Mouse (Mus musculus) kidney, postnatal 14 days (tissue): ENCODE measurements around the gene Fbxl12.
"Not testable (repeated sequence)": the region's sequence is repeated elsewhere in the genome, so short reads cannot be mapped to it uniquely, and the experiment has no call there.

Experiments used
- DNase-seq: peaks from one replicate; pipeline ENCODE4 v3.0.0; 2022; ENCODE audit warnings: mixed read lengths

Gene Fbxl12

DNA sequence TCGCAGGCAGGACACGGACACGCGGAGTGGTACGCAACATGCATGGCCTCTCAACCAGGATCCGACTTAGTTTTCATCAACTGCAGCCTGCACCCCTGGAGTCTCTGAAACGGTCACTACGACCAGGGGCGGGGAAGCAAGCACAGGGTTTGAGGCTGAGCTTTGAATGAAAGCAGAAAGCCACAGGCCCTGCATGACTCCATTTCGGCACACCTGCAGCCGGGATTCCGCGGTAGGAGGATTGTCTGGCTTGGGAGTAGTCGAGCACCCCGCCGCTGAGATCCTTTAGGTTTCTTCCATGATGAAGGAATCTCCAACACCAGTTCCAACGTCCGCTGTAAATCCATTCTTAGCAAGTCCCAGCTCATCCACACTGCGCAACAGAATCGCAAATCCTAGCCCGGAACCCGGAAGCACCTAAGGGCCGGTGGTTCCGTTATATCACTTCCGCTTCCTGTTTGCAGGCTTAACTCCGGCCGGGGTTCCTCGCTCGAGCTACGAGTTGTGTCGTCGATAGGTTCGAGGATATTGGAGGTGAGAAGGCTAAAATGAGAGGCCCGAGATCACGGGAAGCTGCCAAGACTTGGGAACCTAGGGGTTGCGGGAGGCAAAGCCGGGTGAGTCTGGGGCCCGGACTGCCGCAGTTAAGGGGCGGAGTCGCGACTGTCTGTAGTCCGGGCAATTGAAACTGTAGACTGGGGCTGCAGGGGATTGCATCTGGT, at the start of gene Fbxl12:
Gene Fbxl12 (minus strand): TSS at position 408 of the 722 bp plus-strand sequence.
- peak; percentile 83 for DNase-seq

DNA sequence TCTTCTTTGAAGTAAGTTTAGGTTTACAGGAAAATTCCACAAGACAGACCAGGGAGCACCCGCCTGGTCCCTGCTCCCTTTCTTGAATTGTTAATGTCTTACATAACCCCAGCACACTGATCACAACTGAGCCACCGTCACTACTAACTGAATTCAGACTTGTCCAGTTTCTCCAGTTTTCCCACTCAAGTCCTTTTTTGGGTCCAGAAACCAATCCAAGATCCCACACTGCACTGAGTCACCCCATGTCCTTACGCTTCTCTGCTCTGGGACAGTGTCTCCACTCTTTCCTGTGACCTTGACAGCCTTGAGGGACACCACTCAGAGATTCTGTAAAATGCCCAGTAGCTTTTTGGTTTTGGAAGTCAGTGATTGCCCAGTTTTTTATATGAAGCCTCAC, 48.3 kb upstream of the Fbxl12 start:
- no peak for DNase-seq

DNA sequence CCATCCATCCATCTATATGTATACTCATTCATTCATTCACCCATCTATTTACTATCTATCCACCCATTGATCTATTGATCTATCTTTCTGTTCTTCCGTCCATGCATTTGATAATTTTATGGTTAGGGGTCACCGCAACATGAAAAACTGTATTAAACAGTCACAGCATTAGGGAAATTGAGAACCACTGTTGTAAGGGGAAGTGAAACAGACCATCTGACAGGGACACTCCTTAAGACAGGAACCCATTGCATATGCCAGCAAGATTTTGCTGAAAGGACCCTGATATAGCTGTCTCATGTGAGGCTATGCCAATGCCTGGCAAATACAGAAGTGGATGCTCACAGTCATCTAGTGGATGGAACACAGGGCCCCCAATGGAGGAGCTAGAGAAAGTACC, 45.9 kb upstream of the Fbxl12 start:
- DNase-seq = not testable (repeated sequence)

DNA sequence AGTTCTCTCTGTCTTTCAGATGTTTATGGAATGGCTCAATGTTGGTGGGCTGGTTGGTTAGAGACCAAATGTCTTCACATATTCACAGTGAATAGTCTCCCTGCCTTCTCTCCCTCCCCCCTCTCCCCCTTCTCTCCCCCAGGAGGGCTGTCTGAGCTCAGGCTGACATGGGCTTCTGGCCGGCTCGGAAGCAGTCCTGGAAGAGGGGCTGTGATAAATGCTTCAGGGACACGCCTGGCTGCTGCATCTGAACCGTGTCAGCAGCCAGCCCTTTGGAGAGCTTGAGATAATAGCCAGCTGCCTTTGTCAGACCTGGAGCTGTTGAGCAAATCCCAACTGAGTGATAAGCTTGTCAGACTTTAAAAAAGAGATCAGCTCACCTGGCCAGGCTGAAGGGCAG, 45.3 kb upstream of the Fbxl12 start:
- DNase-seq = no peak

DNA sequence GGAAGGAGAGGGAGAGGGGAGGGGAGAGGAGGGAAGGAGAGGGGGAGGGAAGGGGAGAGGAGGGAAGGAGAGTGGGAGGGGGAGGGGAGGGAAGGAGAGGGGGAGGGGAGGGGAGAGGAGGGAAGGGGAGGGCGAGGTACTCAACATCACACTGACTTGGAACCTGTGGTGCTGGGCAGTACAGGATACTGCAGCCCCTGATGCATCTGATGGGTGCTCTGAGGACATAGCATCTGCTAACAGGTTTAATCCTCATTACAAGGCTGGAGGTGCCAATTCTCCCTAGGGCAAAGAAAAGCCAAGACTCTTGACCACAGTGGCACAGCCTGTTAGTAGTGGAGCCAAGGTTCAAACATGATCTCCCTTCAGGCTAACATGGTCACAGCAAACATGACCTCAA, 44.8 kb upstream of the Fbxl12 start:
- no peak for DNase-seq

DNA sequence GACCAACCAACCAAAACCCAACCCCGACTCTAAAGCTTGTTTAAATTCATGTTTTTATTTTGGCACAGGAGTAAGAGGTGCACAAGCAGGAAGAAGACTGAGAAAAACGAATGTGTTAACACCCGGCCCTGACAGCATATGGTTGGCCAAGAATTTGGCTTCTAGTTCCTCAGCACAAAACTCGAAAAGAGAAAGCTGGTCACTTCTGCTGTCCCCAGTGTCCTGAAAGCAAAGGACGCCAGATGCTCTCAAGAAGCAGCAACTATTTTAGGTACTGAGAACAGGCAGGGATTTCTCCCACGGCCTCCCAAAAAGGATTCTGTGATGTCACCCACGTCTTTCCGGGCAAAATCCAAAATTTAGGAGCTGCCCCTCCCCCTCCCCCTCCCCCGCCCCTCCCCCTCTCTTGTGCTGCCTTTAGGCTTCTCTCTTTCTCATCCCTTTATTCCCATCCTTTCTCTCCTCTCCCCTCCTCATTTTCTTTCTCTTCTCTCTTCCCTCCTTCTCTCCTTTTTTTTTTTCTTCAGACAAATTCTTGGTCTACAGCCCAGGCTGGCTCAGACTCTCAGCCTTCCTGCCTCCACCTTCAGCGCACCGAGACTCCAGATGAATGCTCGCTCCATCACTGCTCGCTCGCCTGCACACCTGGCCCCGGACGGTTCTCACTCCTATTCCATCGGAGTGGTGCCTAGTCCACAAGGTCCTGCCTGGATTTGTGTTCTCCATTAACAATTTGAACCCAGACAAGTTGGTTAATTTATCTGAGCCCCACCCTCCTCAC, 40.7 kb upstream of the Fbxl12 start:
- DNase-seq = no peak

DNA sequence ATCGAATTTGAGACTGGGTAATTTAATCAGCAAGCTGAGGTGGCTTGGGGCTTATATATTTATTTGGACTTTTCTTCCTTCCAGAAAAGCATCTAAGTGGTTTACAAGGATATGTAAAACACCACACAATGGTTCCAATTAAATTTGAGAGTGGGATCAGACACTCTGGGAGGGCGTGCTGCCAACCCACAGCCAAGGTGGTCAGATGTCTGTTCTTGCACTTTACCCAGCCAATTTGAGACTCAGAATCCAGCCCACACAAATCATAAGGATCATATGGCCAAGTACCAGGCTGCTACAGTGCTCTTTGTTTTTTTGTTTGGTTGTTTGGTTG, 37.8 kb upstream of the Fbxl12 start:
- DNase-seq = no peak

DNA sequence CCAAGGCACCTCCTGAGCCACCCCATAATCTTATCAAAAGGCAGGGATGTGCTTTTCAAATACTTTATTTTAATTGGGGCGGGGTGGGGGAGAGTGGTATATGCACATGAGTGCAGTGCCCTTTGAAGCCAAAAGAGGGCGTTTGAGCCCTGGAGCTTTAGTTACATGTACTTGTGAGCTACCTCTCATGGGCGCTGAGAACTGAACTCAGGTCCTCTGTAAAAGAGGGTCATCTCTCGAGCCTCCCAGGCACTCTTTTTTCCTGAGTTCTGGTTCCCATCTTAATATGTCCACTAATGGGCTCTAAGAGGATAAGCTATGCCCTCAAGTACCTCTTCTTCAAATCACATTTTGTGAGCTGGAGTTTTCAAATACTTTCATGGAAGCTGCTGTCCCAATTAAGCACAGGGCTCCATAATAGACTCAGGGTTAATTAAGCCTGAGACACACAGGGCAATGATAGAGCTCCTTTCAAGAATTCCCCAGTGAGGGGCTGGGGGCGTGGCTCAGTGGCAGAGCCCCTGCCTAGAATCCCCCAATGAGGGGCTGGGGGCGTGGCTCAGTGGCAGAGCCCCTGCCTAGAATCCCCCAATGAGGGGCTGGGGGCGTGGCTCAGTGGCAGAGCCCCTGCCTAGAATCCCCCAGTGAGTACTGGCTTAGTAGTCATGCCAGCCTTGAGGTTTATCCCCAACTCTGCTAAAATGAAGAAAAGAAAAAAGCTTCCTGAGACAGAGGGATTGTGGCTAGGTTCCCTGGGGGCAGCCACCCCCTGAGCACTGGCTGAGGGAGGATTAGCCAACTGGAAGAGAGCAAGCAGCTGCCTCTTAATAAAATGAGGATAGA, 37.2 kb upstream of the Fbxl12 start:
- no peak for DNase-seq

DNA sequence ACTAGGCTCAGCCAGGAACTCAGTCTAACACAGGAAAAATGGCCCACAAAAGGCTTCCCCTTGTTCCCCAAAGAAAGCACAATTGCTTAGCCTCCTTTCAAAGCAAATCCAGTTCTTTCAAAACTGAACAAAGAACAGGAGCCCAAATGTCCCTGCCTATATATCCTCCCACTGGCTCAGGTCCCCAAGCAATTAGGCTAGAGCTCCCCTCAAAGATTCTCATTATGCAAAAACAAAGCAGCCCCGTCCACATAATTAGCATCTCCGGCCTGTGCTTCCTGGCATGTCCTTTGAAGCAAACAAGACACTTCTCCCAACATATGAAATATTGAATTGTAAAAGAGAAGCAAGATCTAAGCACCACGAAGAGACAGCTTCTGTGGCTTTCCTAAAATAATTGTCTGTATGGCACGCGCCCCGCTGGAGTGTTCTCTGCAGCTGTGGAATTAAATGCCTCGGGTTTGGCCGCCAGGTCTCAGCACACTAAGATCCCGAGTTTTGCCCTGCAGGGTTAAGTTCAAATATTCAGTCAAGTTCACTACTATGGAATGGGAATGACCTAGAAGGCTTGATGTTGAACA, 35.9 kb upstream of the Fbxl12 start:
- DNase-seq = no peak

DNA sequence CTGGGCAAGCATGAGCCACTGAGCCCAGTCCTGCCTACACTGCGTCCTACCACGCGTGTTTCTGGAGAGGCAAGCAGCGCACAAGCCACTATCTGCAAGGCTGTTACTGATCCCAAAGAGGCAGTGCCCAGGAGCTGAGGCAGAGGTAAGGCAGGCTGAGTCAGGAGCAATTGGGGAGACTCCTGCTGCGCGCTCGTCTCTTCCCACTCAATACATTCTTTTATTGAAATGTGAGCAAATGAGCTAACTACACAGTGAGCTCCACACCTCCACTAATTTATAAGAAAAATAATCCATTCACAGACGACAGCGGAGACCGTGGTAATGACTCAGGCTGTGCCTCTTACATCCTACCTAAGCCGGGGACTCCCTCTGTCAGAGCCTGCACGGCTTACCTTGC, 33.3 kb upstream of the Fbxl12 start:
- DNase-seq = no peak

DNA sequence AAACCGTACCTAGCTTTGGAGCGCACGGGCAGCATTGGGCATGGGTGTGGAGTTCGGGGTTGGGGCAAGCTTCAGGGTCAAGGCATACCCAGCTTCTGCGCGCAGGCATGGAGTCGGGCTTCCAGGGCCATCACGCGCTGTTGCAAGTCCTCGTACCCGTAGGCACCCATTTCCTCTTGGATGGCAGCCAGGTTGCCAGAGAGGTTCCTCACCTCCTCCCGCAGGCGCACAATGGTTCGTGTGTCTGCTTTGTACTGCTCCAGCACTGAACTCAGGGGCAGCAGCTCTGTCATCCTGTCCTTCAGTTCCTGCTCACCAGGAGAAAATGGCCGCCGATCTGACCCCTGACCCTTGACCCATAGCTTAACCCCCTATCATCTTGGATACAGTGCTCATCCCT, 27.5 kb upstream of the Fbxl12 start:
- no peak for DNase-seq

DNA sequence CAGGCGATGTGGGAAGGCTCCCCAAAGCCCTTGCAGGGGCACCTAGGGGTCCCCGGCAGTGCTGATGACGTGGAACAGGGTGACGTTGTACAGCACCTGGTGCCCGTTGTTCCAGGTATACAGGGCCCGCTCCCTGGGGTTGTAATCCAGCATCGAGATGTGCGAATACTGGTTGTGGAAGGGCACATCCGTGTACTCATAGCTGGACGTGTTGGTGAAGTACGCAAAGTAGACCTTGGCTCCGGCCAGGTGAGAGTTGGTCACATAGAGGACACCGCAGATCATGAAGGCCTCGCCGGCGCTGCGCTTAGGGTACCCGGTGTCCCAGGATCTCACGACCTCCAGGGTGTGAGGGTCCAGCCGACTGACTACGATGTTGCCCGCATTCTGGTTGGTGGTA, 23.5 kb upstream of the Fbxl12 start:
- no peak for DNase-seq

DNA sequence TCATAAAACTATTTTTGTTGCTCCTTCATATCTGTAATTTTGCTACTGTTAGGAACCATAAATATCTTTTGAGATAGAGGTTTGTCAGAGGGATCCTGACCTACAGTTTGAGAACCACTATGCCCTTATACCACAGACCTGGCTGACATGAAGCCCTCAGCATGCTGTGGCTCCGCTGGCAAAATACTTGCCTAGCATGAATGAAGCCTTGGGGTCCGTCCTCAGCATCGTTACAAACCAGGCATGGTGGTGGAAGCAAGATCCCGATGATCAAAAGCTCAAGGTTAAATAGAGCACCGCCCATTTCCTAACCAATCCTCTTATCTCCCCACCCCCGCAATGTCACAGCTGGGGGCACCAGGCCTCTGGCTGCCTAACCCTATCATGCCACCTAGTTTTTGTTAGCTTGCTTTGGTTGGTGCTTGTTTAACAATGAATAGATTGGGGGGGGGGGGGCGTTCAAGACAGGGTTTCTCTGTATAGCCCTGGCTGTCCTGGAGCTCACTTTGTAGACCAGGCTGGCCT, 22.0 kb upstream of the Fbxl12 start:
- DNase-seq = no peak

DNA sequence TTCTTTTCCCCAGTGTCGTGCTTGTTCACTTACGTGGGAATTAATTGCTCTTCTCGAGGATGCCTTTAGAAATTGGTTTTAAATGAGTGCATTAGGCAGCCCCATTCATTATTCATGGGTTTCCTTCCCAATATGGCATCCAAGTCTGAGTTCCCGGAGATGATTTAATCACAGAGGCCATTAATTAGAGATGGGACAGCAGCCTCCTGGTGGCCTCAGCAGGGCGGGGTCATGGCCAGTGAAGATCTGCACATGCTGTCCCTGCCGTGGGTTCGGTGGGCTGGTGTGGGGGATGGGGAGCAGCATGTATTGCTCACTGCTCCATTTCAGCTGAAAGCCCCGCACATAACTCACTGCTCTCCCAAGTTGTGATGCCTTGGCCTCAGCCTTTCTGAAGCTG, 21.4 kb upstream of the Fbxl12 start:
- DNase-seq = no peak

DNA sequence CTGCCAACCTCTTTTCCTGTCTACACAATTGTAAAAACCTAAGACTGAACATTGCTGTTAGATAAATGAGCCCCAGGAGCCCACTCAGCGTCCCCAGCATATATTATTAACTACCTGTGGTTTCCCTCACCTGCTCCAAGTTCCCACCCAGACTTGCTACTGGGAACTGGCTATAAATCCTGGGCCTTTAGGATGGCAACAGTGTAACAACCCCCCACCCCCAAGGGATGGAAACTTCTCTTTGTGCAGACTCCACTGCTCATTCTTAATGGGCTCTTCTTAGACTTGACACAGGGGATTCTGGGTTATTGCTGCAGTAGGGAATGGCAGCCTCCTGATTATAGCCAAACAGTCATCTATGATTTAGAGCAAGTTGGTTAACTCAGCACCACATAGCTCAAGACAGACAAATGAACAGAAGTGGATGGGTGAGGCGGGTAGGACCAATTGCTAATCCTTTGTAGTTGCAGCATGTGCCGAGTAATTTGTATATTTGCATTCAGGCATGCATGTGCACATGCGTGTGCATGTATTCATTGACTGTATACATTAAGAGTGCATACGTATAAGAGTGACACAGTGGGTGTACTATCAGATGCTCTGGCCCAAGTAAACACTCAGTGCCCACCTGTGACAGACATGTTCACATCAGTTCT, 20.5 kb upstream of the Fbxl12 start:
- no peak for DNase-seq

DNA sequence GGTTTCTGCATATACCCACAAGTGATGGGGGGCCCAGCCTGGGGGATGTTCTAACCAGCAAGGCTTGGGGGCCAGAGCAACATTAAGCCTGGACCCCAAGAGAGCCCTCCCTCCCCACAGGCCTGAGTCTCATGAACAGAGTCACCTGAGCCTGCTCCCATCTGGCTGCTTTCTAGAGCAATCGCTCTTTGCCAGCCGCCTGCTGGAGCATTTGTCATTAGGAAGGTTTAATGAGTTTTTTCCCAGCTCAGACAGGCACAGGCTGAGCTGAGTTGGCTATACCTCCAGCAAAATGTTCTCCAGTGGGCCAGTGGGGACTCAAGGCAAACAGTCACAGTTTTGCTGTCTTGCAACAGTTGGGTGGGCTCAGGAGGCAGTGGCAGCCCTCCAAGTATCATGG, 19.8 kb upstream of the Fbxl12 start:
- no peak for DNase-seq

DNA sequence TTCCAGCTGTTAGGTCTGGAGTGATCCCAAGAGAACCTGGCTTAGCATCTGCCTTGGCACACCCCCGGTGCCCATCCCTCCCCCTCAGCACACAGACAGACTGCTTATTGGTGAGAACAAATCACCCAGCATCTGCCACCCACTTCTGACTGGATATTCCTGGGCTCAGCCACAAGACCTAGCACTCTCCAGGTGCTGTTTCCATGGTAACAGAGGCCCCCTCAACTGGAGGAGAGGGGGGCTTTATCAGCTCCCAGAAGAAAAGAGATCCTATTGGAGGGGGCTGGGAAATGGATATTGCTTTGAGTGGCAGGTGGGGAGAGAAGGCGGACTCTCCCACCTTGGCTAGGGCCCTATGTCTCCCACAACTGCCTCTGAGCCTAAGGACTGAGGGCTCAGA, 19.4 kb upstream of the Fbxl12 start:
- no peak for DNase-seq

DNA sequence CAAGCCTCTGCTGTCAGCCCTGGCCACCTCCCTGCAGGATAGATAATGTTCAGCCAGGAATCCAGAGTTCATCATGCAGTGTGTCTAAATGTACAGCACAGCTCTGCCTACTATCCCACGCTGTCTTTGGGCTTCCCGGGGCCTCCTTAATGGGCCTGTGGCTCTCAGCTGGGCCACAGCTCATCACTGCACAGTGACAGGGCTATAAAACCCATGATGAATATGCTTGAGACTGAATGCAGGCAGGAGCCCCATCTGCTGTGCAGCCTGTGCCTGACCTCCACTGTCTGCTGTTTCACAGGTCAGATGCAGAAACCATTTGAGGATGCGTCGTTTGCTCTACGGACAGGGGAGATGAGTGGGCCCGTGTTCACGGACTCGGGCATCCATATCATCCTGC, 18.3 kb upstream of the Fbxl12 start:
- DNase-seq = no peak

DNA sequence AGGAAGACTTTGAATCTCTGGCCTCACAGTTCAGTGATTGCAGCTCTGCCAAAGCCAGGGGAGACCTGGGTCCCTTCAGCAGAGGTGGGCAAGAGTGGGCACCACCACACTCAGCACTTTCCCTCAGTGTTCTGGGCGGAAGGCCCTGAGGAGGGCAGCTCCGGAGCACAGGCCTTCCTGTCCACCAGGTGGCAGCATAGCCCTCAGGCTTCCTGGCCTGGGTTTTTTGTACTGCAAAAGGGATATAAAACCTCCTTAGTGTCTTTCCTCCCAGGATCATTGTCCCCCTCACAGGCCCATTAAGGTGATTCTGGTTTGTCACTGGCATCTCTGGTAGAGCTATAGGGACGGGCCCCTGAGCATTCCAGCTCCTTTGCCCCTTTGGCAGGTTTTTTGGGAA, 17.8 kb upstream of the Fbxl12 start:
- DNase-seq = peak; percentile 69

DNA sequence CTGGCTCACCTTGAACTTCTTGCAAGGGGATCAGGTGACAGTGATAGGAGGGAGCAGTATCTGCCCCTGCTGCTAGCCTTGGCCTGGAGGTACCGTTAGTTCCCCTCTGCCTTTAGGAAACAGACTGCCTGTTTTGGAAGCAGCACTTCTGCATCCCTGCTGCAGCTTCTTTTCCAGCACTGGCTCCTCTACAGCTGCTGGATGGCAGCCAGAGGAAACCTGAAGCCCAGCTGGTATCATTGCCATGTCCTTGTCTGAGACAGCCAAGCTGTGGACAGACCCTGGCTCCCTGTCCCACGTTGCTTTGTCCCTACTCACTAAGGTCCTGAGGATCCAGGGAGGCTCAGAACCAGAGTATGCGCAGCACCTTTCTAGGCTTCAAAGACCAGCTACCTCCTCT, 13.0 kb upstream of the Fbxl12 start:
- no peak for DNase-seq

DNA sequence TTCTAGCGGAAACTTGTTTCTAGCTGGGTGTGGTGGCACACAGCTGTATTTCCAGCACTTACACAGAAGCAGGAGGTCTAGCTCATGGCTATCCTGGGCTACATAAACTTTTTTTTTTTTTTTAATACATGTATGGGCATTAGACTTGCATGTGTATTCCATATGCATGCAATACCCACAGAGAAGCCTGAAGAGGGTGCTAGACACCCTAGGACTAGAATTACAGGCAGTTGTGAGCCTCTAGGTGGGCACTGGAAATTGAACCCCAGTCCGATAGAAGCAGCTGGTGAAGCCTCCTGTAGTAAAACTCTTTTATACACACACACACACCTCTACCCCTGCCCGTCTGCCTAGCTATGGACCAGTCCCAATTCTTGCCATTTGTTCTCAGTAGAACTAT, 9.3 kb upstream of the Fbxl12 start:
- DNase-seq = no peak

DNA sequence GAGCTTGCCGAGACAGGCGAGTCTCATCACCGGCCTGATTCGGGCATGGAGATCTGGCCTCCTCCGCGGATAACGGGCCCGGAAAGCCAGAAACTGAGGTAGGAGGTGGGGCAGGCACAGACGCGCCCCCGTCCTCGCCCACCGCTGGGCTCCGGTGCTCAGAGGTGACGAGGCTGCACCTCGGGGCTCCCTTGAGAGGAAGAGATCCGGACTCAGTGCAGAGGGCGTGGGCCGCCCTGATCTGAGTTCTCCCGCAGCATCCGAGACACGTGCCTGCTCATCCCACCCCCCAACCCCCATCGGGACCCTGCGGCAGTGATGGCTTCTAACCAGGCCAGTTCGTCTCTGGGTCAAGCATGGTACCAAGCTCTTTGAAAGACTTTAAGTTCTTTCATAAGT, 7.7 kb upstream of the Fbxl12 start:
- DNase-seq = no peak
